Mouse (Mus musculus): ENCODE measurements around the gene Ngfr. TPM values are rescaled to one million over a fixed set of nuclear protein-coding genes. Genes with fewer than 3 reads are reported as not detected.

Gene Ngfr
- polyA plus RNA-seq, 1 experiment: 2.2 TPM

GRCm38 (mm10) chr11:95569908-95570307 lies 17.6 kb downstream of the Ngfr start:
- DNase-seq (ENCODE audit: extremely low spot score in 1 of 2, low spot score in 1 of 2): no peak

DNA sequence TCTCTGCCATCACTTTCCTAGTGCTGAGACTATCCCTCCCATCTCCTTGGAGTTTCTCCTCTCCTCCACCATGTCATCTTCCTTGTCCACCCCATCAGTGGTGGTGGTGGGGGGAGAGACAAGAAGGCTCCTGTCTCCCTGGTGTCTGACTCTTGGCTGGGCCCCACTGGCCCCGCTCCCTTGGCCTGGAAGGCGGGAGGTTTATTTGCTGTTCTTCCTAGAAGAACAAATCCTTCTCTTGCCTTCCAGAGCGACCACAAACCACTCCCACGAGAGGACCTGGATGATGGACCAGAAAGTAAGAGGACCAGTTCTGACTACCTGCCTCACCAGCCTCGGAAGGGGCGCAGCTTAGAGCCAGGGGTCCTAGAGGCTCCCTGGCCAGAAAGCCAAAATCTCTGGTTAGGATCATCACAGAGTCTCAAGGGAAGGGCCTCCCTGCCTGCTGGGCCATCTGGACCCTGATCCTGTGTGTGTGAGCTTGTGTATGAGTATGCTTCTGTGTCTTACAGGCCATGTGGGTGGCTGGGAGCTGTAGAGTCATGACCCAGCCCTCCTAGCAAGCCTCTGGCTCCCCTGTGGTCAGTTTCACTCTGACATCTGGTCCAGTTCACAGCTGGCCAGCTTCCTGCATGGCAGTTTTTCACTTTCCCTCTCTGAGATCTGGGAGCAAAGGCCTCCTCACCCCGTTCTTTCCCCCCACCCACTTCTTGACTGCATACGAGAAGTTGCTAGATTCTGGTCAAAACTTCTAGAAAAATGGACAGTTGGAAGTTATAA lies 19.4 kb downstream of the Ngfr start:
- DNase-seq (ENCODE audit: extremely low spot score in 1 of 2, low spot score in 1 of 2): no peak

- no peak for DNase-seq (ENCODE audit: extremely low spot score in 1 of 2, low spot score in 1 of 2)
Measured at GRCm38 (mm10) chr11:95567366-95567765, 20.2 kb downstream of the Ngfr start.

DNA sequence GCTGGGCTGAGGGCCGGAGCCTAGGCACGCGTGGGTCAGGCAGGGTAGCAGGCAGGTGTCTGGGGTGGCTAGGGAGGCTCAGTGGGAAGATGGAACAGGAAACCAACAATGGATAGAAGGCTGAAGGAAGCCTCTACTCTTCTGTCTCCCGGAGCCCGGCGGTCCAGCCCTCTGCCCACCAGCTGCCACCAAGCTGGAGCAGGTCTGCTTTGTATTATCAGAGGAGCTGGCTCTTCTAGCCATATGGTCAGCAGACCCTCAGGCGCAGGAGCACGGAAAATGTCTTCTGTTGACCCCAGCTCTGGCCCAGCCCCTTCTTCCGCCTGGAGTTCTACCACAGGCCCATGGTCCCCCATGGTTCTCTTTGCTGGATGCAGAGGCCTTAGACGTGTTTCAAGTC lies 22.2 kb downstream of the Ngfr start:
- no peak for DNase-seq (ENCODE audit: extremely low spot score in 1 of 2, low spot score in 1 of 2)

DNA sequence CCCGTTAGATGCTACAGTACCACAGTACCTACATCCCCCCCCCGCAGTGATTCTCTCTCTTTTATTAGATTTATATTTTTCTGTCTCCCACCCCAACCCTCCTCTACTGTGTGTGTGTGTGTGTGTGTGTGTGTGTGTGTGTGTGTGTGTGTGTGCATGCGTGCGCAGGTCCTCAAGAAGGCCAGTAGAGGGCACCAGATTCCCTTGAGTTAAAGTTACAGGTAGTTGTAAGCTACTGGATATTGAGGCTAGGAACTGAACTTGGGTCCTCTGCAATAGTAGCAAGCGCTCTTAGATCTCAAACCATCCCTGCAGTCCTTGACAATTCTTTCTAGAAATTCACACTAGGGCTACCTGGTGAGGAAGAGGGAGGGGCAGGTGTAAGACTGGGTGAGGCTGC lies 23.7 kb downstream of the Ngfr start:
- no peak for DNase-seq (ENCODE audit: extremely low spot score in 1 of 2, low spot score in 1 of 2)

DNA sequence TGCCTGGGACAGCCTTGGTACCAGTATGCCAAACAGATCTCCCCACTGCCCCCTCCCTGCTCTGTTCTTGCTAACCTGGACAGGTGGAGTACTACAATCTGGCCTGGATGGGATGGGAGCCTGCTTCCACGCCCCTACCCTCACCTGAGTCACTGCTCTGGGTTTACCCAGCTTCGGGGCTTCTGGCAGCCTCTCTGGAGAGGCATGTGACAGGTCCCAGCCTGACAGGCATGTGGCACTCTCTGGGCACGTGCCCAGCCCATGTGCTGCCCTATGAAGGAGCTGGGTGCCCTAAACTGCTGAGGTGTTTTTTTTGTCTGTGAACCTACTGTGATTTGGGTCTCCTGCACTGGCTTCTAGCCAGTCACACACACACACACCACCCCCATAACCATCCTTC lies 26.8 kb downstream of the Ngfr start:
- DNase-seq (ENCODE audit: extremely low spot score in 1 of 2, low spot score in 1 of 2): no peak

DNA sequence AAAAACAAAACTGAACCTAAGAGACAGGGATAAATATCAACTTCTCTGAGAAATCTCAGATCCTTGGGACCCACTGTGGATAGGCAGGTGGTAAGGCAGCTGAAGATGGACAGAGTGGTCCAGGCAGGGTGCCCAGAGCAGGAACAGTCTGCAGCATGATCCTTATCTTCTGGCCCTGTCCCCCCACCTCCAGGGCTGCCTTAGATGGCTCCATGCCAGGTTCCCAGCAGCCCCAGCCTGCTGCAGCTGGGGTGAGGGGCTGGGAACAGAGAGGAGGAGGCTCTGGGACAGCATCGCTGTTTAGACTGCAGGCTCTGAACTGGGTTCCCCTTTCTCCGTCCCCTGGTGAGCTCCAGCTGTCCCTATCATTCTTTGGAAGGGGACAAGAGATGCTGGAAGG lies 27.8 kb downstream of the Ngfr start:
- no peak for DNase-seq (ENCODE audit: extremely low spot score in 1 of 2, low spot score in 1 of 2)

GRCm38 (mm10) chr11:95557719-95558118 lies 29.8 kb downstream of the Ngfr start:
- peak in 1 of 2 experiments; percentile 40 for DNase-seq (ENCODE audit: extremely low spot score in 1 of 2, low spot score in 1 of 2)

DNA sequence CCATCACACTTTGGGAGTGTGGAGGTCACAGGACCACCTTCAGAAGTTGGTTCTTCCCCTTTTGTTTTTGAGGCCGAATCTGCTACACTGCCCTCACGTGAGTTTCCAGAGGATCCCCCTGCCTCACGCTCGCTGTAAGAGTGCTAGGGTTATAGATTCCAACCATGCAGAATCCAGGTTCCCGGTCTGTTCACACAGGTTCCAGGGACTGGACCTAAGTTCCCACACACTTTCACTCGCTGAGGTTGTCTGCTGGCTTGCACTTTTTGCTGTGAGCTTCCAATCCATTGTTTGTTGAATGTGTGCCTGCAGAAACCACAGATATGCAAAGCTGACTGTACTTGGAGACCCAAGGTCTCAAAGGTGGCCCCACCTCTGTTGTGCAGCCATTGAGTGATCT lies 30.5 kb downstream of the Ngfr start:
- no peak for DNase-seq (ENCODE audit: extremely low spot score in 1 of 2, low spot score in 1 of 2)

GRCm38 (mm10) chr11:95555279-95555678 lies 32.3 kb downstream of the Ngfr start:
- DNase-seq (ENCODE audit: extremely low spot score in 1 of 2, low spot score in 1 of 2): no peak

DNA sequence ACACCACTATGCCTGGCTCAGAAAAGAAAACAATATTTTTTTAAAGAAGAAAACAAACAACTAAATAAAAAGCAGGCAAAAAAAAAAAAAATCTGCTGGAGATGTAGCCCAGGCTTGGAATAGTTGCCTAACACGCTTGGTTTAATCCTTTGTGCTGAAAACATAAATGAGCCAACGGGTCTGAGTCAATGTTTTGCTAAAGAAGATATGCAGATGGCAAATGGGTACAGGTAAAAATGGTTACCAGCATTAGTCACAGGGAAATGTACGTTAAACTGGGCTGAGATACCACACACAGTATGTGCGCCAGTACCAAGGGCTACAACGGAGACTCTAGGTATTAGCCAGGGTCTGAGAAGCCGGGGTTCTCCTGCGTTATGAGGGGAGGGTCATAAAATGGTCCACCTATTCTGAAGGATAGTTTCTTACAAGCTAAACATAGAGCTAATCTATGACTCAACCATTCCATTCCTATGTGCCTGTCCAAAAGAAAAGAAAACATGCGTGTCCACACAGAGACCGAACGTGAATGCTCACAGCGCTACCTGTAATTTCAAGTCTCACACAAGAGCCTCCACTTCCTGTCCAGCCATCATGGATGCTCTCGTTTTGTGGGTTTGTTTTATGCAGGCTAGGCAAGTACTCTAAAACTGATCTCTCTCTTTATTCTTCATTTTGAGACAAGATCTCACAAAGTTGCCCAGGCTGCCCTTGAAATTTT lies 37.1 kb downstream of the Ngfr start:
- DNase-seq (ENCODE audit: extremely low spot score in 1 of 2, low spot score in 1 of 2): no peak

DNA sequence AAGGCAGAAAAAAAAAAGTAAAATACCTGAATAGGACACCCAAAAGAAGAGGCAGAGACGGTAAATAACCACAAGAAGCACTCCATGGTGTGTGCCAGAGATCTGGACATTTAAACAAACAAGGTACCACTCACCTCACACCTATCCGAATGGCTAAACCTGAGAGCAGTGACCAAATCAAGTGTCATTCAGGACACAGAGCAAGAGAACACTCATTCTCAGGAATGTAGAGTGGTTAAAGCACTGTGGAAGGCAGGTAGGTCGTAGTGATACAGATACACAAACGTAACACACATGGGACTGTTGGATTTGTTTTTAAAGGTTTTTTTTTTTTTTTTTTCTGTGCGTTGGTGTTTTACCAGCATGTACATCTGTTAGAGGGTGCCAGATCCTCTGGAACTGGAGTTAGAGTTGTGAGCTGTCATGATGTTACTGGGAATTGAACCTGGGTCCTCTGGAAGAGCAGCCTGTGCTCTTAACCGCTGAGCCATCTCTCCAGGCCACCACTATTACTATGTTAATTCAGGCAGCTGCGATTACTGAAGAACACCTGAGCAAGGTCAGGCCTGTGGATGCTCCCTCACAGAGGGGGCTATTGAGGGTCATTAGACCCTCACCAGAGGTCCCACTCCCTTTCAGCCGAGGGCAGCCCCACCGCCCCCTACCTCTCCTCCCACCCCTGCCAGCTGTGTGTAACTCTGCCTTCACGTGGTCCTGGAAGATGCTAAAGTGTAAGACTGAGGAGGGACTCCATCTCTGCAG lies 41.3 kb downstream of the Ngfr start:
- DNase-seq (ENCODE audit: extremely low spot score in 1 of 2, low spot score in 1 of 2): no peak

DNA sequence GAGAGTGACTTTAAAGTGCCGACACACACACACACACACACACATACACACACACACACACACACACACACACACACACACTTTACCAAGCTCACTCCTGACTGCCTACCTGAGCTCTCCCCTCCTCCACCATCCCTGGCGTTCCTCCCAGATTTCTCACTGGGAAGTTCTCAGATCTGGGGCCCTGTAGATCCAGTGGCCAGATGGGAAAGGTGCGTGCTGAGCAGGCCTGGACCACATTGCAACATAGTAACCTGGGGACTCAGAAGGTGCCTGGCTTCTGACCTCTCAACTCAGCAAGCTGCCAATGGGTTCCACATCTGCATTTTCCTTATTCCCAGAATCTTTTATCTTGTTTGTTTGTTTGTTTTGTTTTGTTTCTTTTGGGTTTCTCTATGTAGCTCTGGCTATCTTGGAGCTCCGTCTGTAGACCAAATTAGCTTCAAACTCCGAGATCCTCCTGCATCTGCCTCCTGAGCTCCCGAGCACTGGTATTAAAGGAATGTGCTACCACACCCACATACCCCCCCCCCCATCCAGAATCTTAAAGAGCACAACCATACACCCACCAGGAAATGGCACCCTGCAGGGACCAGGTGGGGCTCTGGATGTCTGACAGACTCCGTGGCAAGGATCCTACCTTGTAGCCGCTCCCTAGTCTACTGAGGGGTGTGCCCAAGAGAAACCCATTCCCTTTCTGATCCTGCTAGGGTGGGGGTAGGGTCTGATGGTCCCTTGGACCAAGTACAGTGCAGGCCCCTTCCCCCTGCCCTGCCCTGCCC lies 42.8 kb downstream of the Ngfr start:
- no peak for DNase-seq (ENCODE audit: extremely low spot score in 1 of 2, low spot score in 1 of 2)

GRCm38 (mm10) chr11:95540637-95541385 lies 46.7 kb downstream of the Ngfr start:
- DNase-seq (ENCODE audit: extremely low spot score in 1 of 2, low spot score in 1 of 2): no peak

- no peak for DNase-seq (ENCODE audit: extremely low spot score in 1 of 2, low spot score in 1 of 2)
Measured at GRCm38 (mm10) chr11:95538378-95539104, 49.0 kb downstream of the Ngfr start.

DNA sequence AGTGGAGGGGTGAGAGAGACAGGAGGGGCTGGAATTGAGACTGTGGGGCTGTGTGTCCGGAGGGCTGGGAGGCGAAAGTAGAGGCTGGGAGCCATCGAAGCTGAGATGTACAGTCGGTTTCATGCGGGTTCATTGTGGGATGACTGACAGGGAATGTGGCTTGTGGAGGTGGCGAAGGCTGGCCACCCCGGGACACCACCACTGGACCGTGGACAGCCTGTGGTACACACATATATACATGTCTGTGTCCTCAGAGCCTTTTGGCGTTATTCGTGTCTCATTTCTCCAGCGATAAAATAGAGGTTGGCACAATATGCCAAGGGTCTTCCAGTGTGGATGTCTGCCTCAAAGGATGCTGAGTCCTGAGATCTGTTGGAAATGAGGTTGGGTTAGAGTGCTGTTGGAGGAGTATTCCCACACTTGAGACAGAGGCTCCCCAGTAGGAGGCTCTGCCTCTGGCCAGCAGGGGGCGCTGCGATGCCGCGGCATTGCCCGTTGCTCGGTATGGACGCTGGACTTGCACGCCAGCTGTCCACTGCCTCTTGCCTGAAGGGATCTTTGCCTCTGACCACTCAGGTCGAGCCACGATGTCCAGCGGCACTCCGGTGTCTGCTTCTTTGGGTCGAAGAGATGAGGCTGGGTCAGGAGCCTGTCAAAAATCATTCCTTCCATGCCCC lies 53.9 kb downstream of the Ngfr start:
- DNase-seq (ENCODE audit: extremely low spot score in 1 of 2, low spot score in 1 of 2): peak in 1 of 2 experiments; percentile 93

- no peak for DNase-seq (ENCODE audit: extremely low spot score in 1 of 2, low spot score in 1 of 2)
Measured at GRCm38 (mm10) chr11:95532353-95533072, 55.0 kb downstream of the Ngfr start.

DNA sequence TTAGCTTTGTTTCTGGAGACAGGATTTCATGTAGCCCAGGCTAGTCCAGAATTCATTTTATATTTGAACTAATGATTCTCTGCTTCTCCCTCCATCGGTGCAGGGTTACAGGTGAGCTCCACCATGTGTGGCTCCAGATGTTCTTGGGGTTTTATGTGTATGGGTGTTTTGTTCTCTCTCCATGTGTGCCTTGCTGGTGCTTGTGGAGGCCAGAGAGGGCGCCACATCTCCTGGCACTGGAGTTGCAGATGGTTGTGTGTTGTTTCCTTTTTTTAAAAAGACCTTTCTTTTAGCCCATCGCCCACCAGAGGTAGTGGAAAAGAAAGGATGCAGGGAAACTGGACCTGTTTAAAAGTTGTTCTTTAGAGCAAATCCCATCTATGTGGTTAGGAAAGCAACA lies 59.3 kb downstream of the Ngfr start:
- DNase-seq (ENCODE audit: extremely low spot score in 1 of 2, low spot score in 1 of 2): no peak

All from frontal cortex, adult 2 months (tissue).